Mouse (Mus musculus): Measurements from ENCODE around the gene Tiam2. TPM values are rescaled to one million over a fixed set of nuclear protein-coding genes. Genes with fewer than 3 reads are reported as not detected.
A peak's percentile ranks its signal among the peaks of the same experiment; 100 is the strongest.

Gene Tiam2
- total RNA-seq, 4 experiments from 2014 or later, result 2.0 to 4.9 (median 2.5) TPM

DNA sequence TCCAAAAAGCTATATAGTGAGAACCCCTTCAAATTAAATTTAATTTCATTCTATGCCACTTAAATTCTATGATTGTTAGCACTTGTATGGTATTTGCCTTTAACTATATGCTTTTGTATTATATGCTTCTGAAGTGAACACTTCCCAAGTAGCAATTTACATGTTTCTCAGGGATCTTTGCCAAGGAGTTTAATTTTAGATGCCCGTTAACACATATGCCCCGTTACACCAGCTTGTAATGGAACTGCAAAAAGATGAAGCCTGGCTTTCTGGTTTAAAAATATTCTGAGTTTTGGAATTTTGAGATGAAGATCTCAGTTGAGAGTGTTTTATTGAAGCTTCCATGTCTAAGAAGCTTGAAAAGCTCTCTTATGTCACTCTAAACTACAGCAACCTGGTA lies 67.6 kb downstream of the Tiam2 start:
- no peak for DNase-seq (ENCODE audit: low spot score)

DNA sequence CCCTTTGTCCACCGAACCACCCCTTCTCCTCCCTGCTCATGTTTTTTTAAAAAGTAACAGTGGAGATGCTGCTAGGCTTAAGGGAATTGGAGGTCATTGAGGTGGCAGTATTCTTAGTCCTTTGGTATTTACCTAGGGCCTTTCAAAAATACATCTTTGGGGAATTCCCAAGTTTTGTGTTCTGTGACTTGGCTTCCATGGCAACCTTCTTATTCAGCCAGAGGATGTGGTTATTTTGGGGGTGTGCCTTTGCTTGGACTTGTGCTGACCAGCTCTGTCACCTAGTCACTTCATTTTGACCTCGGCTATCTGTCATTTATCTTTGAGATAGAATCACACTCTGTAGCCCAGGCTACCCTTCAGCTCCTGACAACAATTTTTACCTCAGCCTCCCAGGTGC lies 68.6 kb downstream of the Tiam2 start:
- DNase-seq (ENCODE audit: low spot score), result no peak

DNA sequence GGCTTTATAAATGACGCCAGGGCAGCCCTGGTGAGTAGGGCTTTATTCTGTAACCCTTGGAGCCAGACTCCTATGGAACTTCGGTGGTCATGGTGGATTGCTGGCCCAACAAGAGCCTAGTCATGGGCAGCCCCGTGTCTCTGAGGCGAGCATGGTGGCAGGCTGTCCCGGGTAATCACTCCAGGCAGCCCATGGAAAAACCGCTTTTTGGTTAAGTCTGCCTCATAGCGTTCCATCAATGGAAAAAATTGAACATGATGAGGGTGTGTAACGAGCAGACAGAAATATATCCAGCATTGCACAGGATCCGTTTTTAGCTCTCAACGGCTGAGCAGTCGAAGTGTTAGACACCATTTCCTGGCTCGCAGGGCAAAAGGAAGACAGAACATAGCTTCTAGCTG lies 70.5 kb downstream of the Tiam2 start:
- DNase-seq (ENCODE audit: low spot score), result peak; percentile 9

DNA sequence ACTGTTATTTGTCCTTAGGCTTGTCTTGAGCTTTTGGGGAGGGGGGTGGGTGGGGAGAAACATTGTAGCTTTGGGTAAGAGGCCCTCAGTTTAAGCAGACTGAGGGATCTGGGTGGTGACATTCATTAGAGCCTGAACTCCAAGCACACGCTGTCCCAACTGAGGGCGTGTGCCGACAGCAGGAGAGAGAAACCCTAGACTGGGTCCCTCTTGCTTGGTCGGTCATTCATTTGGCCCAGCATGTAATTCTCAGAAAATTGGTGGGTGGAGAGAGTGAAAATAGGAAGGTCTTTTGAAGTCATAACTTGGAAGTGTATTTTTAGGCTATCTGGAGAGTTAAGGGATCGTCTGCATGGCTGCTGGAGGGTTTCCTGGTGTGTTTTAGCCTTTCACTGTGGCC lies 71.5 kb downstream of the Tiam2 start:
- peak; percentile 15 for DNase-seq (ENCODE audit: low spot score)

DNA sequence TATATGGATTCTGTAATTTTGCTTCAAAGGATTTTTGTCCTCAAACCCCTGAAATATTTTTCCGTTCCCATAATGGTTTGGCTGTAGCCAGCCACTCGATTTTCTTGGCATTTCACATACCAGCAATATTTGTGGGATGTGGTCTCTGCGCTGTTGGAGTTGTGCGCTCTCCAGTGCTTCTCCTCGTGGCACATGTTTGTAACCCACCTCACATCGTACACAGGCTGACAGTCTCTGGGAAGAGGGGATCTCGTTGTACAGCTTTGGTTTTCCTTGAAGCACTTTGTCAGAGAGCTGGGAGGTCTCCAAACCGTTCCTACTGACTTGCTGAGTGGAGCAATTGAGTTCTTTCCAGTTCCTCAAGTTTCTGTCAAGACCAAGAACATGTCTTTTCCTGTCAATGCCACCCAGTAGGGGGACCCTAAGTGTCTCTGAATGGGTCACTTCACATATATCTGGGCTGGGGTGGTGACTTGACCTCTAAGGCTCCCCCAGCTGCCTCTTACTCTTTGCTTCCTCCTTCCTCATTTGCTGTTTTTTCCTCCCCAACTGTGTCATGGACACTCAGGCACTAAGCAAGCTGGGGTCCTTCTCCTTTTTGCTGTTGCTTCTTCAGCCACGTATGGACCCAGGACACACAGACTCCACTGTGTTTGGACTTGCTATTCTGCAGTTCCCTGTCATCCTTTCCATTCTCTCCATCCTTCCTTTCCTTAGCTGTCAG lies 79.1 kb downstream of the Tiam2 start:
- DNase-seq (ENCODE audit: low spot score), result no peak

DNA sequence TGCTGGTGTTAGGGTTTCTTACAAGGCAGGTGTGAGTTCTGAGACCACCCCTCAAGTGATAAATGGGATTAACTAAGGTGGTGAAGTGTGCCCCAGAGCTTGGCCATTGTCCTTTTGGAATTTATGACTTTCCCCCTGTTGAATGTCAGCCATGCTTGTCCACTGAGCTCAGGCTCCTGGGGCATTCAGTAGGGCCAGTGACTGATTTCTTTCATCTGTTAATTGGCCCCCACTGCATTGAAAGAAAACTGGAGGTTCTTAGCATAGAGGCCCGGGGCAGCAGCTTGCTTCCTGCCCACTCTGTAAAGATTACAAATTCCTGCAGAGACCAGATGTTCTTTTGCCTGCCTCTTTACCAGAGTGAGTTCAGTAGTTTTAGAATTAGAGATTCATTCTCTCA lies 80.7 kb downstream of the Tiam2 start:
- no peak for DNase-seq (ENCODE audit: low spot score)

DNA sequence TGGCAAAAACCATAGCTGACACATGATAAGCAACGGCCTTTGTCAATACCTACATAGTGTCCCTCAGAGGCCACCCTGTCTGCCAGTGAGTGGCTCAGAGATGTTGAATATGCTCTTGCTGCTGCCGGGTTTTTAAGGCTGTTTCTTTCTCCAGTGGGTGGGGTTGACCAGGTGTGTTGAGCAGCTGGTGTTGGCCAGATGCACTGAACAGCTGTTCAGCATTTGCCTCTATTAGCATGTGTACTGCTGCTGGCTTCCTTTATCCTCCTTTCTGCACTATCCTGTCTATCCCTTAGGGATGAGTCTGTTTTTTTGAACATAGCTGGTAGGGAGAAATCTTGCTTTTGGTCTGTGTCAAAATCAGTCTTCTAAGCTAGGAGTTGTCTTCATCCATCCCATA lies 83.9 kb downstream of the Tiam2 start:
- DNase-seq (ENCODE audit: low spot score), result no peak

DNA sequence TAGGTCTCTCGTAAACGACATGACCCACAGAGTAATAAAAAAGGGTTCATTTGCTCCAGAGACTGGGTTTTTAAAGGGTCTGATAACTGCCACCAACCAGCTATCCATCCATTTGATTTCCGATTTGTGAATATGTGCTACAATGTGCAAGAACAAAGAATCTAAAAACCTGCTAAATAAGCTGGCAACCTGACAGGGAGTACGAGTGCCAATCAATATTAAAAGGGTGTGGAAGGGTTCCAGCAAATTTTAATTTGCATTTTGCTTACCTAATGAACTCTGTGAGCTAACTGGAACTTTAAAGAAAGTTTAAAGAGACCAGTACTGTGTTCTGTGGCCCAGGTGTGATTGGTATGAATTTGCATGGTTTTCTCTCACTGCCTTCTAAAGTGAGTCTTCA lies 86.4 kb downstream of the Tiam2 start:
- no peak for DNase-seq (ENCODE audit: low spot score)

DNA sequence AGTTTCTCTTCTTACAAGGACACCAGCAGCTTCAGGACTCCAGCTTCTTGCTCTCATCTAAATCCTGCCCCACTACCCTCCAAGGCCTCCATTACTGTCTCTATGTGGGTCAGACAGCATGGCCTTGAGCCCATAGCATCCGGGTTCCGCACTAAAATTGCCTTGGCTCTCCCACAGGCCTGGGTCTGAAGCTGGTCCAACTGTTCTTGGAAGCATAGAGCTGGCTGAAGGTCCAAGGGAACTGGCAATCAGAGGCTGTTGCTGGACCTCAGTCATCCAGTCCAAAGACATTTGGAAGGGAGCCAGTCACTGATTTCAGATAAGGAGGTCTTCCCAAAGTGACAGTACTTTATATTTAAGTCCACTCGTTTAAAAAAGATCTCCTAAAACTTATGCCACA lies 89.2 kb downstream of the Tiam2 start:
- peak; percentile 65 for DNase-seq (ENCODE audit: low spot score)

DNA sequence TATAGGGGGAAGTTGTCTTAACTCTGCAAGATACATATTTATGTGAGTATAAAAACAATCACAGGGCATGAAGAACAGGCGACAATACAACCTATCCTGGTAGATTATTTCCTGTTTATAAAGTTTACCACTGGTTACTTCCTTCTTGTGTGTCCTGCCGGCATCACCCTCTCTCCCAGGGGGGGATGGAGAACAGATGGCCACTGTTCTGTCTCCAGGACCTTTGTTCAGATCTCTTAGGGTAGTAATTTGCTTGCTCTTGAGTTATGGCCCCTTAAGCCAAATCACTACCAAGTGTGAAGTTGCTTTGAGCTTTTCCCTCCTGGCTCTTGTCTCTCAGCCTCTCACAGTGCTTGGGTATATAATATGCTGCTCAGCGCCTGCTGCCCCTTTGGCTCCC lies 90.0 kb downstream of the Tiam2 start:
- DNase-seq (ENCODE audit: low spot score), result no peak

DNA sequence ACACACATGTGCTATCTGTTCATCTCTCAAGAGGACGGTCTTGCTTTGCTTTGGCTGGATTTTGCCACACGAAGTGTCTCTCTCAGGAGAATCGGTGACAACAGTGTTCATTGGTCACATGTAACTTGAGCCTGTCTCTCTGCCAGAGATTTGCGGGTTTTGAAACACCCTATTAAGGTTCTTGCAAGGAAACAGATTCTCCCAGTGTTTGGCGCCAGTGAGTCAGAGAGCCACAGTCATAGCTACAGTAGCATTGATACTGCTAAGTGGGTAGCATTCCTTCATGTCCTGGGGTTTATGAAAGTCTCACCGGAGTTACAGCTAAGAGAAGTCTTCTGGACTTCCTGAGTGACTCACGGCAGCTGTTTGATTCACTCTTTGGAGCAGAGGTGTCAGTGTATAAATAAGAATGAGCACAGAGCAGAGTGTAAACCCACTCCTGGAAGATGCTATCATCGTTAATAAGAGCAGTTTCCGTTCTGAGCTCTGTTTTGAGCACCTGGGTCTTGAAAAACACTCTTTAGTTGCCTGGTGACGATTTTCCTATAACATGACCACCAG lies 93.1 kb downstream of the Tiam2 start:
- no peak for DNase-seq (ENCODE audit: low spot score)

DNA sequence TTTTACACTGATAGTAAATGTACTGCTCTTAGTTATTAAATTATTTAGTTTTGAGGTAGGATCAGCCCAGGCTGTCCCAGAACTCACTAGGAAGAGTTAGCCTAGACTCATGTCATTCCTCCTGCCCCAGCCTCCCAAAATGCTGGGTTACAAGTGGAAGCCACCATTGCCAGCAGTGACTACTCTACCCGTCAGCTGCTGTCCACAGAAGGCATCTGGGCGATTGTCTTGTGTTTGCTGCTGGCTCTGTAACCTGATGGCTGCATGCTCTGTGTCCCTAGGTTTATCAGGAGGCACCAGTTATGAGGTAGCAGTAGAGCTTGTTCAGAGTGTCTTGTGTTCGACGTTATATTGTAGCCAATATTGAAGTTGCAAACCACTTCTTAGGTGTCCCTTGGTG lies 93.8 kb downstream of the Tiam2 start:
- DNase-seq (ENCODE audit: low spot score), result no peak

DNA sequence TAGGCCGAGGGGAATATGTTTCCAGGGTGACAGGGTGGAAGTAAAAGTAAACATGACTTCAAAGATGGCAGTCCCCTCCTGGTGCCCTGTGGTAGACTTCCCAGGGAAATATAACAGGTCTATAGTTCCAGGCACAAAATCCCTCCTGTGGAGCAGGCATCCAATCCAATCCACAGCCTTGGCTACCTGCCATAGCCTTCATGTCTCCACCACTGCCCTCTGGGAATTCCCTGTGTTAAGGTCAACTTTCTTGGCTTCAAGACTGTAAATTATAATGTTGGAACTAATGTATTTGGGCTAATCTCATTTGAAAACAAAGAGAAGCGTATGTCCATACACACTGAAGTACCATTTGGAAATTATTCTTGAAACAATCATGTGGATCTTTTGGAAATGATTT lies 97.0 kb downstream of the Tiam2 start:
- no peak for DNase-seq (ENCODE audit: low spot score)

DNA sequence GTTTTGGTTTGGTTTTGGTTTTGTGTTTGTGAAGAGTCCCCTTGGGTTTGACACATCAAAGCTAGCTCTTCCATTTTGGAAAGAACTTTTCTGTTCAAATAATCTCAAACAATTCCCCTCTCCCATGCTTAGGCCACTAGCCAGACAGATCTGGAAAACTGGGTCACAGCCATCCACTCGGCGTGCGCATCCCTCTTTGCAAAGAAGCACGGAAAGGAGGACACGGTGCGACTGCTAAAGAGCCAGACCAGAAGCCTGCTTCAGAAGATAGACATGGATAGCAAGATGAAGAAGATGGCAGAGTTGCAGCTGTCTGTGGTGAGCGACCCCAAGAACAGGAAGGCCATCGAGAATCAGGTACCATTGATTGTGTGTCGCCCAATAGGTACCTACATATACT lies 102.3 kb downstream of the Tiam2 start:
- no peak for DNase-seq (ENCODE audit: low spot score)

DNA sequence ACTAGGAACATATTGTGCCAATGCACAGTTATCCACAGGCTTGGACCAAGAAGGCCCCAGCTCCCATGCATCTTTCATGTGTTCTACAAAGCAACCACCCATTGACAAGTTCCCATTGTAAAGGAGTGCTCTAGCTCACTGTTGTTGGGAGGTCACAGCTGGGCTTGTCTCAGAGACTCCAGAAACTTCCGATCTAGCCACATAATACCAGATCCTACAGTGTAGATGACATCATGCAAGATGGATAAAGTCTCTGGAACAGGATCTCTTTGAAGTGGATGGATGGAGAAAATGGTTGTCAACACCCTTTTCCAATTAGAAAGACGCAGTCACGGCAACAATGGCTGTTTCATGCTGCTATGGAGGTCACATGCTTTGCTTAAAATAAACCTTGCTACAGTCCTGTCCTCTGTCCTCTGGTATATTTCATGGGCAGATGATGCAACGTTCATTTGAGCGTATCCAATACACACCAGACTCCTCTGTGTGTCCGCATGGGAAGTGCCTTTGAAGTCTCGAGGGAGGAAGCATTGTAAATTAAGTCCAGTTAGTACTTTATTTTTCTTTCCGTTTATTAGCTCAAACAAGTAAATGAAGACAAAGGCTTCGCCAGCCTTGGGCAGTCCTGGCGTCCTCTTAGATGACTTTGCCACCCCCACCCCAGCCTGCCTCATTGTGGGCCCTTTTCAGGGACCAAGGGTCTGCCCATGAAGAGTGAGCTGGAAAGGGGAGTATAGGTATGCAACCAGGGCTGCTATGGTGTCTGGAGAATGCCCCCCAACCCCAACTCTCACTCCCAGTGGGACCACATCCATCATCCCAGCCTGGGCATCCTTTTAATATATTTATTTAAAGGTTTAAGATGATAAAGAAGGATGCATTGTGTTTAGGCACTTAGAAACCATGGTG lies 106.5 kb downstream of the Tiam2 start:
- no peak for DNase-seq (ENCODE audit: low spot score)

DNA sequence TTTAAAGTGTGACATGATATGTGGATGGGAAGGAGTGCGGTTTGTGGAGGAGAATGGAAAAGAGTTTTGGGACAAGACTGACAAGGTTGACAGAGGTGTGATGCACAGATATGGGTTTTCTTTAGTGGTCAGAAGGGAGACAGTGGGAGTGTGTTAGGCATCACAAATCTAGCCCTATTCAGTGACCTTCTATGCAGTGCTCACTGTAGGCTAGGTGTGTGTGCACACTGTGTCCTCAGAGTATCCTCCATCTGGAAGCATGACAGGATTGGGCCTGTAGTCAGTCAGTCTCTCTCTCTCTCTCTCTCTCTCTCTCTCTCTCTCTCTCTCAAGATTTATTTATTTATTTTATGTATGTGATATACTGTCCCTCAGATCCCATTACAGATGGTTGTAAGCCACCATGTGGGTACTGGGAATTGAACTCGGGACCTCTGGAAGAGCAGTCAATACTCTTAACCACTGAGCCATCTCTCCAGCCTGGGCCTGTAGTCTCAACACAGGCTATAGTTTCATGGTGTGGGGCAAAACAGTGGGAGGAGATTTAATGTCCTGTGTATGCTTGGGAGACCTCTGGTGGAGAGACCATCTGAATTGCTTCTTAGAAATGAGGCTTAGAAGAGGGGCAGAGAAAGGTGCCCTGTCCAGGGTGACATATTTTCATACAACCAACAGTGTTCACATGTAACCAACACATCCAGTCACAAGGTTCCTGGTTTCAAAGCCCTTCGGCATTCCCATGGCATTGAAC lies 107.3 kb downstream of the Tiam2 start:
- DNase-seq (ENCODE audit: low spot score), result no peak

DNA sequence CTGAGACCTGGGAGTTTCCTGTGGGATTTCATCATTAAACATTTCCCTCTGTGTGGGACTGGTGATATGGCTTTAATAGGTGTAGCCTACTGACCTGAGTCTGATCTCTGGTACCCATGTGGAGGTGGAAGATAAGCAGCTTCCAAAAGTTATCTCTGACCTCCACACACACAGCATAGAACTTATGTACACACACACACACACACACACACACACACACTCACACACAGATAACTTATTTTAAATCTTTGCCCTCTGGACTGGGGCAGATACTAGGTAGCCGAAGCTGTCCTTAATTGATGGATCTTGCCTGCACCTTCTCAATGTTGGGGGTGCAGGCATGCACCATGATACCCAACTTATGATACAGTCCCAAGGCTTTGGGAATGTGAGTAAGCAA lies 108.9 kb downstream of the Tiam2 start:
- no peak for DNase-seq (ENCODE audit: low spot score)

DNA sequence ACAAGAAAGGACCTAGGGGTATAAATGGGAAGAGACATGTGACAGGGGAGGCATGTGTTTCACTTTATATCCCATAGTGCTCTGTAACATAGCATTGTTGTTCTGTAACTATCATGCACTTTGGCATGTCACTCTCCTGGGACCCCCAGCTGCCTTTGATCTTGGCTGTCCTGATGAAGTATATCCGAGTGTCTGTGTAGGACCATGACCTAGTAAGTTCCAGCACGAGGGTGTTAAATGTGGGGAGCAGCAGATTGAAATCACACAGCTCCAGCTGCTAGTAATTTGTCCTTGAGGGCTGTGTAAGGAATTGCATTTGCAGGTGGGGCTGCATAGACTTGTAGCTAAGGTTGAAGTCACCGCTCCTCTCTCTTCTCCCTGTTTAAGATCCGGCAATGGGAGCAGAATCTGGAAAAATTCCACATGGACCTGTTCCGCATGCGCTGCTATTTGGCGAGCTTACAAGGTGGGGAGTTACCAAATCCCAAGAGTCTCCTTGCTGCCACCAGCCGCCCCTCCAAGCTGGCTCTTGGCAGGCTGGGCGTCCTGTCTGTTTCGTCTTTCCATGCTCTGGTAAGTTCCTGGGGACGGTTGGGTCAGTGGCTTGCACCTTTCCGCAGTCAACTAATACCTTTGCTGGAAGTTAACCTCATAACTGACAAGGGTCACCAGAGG lies 110.6 kb downstream of the Tiam2 start:
- DNase-seq (ENCODE audit: low spot score), result no peak

DNA sequence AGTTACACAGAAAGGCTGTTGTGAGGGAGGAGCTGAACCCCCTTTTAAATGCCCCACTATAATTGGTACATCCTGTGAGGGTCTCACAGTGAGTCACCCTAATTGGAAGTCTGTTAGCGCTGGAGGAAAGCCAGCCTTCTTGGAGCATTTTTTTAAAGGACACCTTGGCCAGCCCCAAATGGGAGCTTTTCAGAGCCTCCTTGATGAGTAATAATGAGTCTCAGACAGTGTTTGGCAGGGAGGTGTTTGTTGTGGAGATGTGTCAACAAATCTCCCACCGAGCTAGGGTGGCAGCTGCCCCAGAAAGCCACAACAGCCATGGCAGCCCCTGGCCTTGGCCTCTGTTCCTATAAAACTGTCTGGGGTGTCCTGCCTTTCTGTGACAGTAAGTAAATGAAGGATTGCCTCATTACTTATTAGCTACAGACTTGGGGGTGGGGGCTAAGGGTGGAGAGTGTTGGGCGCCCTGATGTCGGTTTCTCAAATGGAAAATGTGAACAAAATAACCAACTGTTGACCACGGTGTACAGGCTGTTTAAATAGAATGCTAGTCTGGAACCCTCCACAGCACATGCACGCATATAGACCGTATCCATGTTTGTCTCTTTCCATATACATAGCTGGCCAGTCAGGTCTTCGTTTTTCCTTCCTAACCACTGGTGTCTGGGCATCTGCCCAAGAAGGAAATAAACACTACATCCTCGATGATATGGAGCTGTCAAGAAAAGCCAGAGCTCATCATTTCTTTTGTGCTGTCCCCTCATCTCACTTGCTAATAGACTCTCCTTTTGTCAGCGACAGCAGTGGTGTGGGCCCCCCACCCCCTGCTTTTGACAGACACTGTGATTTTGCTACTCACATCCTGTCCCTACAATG lies 116.4 kb downstream of the Tiam2 start:
- no peak for DNase-seq (ENCODE audit: low spot score)

DNA sequence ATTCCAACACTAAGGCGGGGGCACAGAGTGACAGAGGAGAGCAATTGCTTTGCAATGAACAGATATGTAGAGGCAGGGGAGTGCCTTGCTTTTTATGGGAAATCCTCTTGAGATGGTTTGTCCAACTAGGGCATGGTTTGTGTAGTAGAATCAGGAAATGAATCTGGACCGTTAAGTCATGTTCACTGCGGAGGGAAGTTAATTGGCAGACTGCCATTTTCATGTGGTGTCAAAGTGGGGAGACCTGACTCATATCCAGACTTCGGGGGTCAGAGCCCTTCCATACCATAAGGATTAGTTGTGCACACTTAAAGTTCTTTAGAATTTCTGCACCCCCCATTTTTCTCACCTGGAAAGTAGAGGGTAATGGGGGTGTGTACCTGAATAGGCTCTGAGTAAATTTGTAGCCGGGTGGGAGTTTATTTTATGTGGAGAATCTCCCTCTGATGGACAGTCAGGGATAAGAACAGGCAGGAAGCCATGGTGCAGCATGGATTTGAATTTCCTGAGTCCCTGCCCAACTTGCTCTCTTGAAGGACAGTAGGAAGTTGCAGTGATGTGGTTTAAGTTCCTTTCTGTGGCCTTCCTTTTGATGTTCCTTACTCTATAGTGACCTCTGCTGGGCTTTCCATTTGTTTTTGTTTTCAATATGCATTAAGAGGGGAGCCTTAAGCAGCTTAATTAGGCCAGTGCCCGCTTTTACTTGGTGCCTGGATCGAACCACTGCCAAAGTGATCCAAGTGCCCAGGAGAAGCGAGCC lies 120.0 kb downstream of the Tiam2 start:
- peak; percentile 39 for DNase-seq (ENCODE audit: low spot score)
